Mouse (Mus musculus) G1E (cell line): ENCODE results near the gene Kndc1.

Experiments used
- CTCF ChIP-seq: IDR thresholded peaks from 2 replicates; pipeline ENCODE4 v1.5.1; 2012; ENCODE audit warnings: low read depth, low read length, inconsistent platforms, mixed read lengths
- GATA1 ChIP-seq: IDR thresholded peaks from 2 replicates; pipeline ENCODE4 v1.6.1; 2012; ENCODE audit warnings: borderline replicate concordance, low read length, inconsistent platforms, mixed read lengths
- TAL1 ChIP-seq: conservative IDR thresholded peaks from 2 replicates; pipeline ENCODE4 v1.6.1; 2012; ENCODE audit warnings: low read depth, low read length, inconsistent platforms, mixed read lengths

DNA sequence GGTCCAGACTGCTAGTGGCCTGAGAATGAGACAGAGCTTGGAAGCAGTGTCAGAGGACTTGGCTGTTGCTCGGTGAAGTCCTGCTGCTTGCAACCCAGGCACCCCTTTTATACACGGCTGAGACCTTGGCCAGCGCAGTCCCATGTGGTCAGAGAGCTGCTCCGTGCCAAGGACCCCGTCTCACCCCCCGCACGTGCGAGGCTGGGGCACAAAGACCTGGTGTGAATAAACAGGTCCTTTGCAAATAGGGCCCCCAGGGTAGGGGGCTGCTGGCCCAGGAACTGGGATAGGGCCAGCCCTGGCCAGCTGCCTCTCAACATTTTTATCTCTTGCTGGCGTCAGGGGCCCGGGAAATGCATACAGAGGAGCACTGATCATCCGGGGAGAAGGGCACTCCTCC lies 63.5 kb downstream of the Kndc1 start:
- no peak for TF ChIP-seq TAL1
- no peak for TF ChIP-seq CTCF
- TF ChIP-seq GATA1, result no peak
